Mouse (Mus musculus) cerebellum, postnatal 36 days (tissue): ENCODE measurements around the gene Mical2.
A peak's percentile ranks its signal among the peaks of the same experiment; 100 is the strongest.

Experiments used
- DNase-seq, 2 experiments: peaks; one replicate each; pipeline ENCODE4 v3.0.0; 2021 to 2022; ENCODE audit warnings: mixed read lengths in 2 of 2

Gene Mical2

DNA sequence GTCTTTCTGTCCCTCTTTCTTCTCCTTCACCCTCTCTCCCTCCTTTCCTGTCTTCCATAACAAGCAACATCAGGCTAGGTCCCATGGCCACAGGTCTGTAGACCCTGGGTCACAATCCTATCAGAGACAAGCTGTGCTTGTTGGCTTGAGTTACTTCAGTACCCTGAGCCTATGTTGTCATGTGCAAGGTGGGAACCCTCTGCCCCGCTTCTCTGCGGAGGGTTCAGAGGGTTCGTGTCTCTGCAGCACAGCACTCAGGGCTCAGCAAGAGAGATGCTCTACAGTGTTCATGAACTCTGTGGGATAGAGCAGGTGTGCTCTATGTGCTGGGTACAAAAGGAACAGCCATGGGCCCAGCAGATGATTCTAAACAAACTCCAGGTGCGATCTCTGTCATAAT is 16.0 kb upstream of the Mical2 start:
- DNase-seq = no peak

DNA sequence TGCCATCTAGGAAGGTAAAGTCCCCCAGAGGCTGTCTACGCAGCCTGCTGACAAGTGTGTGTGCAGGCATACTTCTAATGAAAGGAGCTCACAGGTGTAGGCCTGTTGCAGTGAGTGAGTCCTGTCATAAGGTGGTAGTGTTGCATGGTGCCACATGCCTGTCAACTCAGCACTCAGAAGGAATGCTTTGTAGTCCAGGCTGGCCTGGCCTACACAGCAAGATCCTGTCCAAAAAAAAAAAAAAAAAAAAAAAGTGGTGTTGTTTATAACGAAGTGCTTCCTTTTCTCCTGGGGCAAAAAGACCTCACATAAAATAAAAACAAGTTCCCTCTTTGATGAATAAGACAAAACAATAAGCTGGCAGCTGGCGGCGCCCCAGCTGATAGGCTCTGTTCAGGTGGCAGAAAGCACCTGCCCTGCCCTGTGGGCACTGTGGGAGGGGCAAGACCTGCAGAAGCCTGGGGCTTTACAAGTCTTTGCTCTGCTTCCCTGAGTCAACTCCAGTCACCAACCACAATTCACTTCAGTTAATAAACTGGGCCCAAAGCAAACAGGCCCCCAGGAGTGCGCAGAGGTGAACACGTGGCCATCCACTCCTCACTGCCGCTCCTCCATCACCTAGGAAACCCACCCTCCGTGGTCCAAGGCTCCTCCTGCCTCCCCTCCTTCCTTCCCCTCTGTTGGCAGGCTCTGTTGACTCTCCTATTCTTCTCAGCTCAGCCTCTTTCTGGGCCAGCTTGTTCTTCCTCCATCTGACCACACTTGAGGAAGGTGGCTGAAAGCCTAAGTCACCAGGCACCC is 12.5 kb upstream of the Mical2 start:
- peak; percentile 32 to 40 for DNase-seq

DNA sequence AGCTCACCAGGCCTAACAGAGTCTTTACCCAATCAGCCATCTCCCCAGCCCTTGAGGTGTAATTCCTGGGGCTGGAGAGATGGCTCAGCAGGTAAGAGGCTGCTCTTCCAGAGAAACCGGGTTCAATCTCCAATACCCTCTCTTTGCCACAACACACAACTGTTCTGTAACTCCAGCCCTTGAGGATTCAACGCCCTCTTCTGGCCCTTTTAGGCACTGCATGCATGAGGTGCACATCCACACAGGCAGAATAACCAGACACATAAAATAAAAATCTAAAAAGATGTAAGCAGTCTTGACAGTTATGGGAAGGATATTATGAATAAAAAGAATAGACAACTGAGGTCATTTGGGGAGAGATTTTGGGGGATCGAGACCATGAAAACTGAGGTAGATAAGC is 9.8 kb upstream of the Mical2 start:
- DNase-seq = no peak

DNA sequence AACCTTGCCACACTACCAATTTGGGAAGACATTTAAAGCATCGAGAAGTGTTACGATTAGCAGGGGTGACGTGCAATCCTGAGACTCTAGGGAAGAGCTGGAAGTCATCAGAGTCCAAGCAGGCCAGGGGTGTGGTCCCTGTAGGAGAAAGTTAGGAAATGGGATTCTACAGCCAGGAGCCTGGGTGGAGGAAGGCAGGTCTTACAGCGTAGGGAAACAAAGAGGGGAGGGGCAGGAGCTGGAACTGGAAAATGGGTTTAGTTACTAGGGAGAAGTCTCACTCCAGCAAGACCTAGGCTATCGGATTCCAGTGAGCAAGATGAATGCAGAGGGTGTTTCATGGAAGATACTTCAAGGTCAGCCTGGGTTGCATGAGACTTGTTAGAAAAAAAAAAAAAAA is 8.9 kb upstream of the Mical2 start:
- DNase-seq = no peak

DNA sequence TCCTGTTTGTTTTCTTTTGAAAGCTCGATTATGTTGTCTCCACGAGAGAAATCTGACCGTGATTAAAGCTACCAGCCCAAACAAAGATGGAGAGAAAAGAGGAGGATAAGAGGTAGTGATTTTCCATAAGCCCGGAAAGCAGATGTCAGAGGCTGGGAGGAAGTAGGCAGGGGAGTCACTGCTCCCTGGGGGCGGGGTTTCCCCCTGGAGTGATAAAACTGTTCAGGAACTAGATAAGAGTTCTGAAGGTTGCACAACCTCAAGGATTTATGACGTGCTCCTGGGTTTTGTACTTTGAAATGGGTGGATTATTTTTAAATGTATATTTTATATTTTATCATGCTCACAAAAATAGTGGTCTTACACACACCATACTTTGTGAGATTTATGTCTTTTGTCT is 8.4 kb upstream of the Mical2 start:
- DNase-seq = no peak

DNA sequence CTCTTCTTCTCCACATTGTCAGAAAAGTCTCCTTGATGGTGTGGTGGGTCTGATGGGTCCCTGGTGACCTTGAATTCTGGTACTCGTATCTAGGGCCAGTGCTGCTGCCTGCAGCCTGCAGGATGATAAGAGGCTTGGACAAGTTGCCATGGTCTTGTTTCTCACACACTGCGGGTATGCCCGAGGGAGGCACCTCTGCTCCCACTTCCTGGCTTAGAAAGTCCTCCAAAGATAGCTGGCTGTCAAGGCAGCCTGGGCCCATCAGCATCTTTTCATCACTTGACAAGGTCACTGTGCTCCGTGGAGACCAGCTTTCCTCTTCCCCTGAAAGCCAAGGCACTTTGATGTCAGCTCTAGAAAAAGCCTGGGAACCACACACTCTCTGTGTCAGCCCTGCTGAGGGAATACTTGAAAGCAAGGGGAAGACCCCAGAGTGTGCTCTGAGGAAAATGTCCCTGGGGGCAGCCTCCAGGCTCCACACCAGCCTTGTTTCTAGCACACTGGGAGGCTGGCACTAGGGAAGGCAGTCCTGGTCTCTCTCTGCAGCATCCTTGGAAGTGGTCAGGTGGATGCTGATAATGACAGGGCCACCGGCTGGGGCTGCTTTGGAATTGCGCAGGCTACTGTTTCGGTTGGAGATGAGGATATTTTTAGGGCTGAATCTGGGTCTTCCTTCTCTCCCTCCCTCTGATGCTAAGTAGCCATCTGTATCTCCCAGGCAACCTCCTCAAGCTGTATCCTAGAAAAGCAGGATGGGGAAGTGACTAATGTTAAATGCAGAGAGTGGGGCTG is 2.7 kb upstream of the Mical2 start:
- DNase-seq = peak; percentile 56 to 61

DNA sequence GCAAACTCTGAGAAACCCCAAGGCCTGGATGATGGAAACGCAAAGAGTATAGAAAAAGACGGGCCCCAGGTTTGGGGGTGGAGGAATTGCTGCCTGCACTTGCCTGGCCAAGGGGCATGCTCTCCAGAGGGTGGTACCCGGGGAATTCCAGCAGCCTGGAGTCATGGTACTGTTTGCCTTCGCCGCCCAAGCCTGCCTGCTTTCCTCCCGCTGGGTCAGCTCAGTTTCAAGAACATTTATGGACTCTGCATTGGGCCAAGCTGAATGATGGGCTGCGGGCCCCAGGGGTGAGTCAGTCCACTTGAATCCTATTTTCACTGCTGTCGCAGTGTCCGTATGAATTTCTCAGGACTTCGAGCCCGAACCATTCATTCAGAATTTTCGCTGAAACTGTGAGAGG is 802 bp upstream of the Mical2 start:
- DNase-seq = no peak

DNA sequence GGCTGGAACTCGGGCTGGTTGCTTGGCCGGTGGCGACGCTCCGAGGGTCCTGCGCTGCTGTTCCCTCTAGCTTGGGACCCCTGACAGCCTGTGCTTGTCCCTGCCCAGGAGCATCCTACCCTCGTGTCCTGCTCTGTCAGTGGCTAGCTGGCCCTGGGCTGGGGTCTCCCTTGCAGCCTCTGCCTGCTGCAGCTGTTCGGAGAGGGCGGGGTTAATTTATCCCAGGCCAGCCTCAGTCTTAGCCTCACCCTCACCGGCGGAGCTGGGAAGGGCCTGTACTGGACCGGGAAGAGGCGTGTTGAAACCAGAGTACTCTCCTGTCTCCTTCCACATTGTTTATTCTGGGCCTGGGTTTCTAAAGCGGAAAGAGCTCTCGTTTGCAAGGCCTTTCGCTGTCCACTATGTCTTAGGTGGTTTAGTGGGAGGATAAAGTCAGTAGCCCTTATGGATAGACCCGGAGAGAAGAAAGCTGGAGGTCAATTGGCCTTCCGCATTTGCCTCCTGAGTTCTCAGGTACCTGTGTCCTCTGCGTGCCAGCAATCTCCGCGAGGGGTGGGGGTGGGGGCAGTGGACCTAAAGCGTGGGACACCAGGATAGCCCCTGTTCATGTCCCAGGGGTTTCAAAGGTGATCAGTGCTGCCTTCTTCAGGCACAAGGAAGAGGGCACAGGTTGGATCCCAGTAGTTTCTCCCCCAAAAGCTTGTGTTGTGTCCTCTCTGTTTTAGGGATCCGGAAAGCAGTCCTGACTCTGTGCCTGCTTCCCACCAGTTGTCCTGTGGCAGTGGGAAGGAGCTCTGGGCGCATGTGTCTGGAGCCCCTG is 1.0 kb downstream of the Mical2 start:
- peak in 1 of 2 experiments; percentile 54 for DNase-seq

DNA sequence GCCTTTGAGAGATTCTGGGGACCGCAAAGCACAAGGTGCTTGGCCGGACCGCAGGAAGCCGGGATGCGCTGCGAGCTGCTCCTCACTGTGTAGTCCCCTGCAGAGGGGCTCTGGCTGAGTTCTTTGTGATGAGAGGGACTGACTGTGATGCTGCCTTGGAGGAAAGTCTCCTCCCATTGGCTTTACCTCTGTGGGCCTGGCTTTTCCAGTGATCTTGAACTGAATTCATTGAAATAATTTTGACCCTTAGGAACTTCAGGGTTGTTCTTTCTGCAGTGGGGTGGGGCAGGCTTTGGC is 1.6 kb downstream of the Mical2 start:
- DNase-seq = no peak

DNA sequence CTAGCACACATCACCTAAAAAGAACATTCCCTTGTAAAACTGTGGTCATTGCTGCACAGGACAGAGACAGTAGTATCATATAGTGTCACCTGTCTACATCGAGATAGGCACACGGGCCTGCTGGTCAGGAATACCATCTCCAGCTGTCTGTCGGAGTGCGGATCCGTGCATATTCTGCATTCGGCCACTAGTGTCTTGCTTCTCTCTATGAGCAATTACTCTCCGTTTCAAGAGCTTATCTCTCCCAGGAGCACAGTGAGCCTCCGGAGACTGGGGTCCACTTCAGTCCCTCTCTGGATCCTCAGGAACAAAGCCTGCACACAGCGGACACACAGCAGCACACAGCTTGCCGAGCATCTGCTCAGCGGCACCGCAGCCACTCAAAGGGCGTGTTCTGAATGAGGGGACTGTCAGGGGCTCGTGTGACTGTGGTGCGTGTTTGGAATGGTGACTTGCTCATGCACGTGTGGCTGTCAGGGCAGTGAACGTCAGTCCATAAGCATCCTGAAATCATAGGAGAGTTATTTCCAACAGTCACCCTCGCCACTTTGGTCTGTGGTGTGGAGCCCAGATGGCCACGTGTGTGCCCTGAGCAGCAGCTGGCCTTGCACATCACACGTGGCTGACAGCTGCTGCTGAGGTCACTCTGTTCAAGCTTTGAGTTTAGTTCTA is 3.3 kb downstream of the Mical2 start:
- DNase-seq = peak in 1 of 2 experiments; percentile 27

DNA sequence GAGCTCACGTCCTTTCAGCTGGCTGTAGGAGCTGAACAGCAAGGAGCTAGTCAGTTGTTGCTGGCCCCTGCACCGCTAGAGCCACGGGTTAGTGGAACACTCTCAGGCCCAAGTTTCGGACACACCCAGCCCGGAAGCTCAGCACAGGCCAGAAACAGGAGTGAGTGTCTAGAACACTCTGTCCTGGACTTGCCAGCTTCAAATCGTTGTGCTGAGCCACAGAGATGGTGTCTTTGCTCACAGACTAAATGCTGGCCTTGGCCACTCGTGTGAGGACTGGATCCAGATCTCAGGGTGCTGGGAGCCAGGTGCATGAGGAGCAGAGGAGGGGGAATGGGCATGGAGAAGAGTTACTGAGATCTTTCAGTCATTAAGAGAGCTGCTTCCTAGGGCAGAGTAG is 6.1 kb downstream of the Mical2 start:
- DNase-seq = peak in 1 of 2 experiments; percentile 46

DNA sequence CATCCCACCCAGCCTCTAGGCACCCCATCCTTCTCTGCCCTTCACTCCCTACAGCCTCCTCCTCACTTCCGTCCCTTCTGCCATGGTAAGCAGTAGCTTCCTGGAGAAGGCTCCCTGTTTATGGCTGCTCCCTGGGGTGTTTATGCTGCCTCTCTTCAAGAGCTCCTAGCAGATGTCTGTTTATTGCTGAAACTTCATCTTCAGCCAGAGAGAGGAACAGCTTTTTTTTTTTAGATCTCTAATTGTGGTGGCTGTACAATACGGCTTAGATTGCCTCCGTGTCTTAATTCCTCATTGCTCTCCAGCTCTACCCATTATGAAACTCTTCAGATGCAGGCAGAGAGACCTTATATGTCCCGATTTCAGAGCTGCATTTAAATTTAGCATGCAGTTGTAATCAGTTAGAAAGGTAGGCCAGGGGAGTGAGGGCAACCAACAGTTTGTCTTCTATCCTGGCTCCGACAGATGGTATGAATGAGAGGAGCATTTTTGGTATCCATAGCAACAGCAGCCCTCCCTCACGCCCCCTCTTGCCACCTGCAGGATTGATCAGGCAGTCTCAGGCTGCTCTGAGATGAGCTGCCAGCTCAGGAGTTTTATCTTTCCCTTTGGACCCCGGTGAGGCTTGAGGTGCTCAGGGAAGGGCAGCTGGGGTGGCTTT is 7.8 kb downstream of the Mical2 start:
- peak in 1 of 2 experiments; percentile 49 for DNase-seq

DNA sequence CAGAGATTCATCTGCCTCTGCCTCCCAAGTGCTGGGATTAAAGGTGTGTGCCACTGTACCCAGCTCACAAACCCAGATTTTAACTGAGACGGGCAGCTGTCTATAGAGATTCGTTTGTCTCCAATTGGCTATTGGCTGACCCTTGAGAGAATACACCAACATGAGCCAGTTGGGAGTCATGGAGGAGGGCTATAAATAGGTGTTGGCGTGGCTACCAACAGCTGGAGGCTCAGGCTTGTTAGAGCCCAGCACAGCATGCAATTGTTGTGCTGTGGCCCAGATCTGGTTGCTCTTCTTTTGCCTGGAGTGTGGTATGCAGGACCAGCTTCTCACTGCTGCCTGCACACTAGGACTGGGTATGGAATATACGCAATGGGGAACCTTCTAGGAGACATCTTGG is 8.8 kb downstream of the Mical2 start:
- no peak for DNase-seq

DNA sequence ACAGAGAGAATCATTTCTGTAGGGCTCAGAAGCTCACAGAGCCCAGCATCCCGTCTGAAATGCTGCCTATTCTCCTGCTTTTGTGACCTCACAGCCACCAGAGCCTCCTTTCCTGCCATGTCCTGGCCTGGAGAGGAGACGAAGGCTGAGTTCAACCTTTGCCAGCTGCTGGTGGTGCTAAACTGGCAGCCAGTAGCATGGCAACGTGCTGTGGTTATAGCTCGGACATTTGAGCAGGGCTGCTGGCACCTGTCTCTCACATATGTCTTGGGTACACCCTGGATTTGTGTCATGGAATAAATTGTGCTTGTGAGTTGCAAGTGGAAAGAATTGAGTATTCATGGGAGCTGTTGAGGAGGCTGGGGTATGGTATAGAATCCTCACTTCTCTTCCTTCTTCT is 9.8 kb downstream of the Mical2 start:
- DNase-seq = peak in 1 of 2 experiments; percentile 24

DNA sequence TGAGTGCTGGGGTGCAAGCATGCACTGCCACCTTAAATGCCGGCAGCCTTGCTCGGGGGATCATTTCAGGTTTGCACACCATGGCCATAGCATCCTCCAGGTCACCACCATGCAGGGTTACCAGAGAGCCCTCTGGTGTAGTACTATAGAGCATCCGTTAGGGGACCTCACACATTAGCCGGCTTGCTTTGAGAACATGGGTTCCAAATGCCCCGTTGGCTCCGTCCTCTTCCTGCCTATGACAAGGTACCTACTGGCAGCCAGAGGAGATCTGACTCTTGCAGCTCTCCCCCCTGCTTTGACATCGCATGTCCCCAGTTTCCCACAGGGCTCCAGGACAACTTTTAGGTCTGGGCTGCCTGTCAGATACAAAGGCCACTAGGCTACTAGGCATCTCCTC is 11.6 kb downstream of the Mical2 start:
- peak in 1 of 2 experiments; percentile 17 for DNase-seq

DNA sequence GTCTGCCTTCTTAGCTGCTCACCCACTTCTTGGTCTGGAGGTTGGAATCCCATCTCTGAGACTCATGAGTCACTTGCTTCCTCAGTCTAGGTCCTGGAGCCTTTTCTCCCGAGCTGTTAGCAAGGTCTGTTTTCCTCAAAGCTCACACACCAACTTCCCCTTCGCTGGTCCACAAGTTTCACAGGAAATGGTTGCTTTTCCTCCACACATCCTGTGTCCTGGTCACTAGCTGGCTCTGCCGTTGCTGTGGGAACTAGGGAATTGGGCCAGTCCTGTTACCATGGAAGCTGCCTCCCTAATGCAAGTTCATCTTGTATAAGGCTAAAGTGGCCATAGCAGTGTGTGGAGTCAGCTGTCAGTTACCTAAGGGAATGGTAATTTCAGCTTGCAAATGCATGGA is 12.2 kb downstream of the Mical2 start:
- DNase-seq = no peak

DNA sequence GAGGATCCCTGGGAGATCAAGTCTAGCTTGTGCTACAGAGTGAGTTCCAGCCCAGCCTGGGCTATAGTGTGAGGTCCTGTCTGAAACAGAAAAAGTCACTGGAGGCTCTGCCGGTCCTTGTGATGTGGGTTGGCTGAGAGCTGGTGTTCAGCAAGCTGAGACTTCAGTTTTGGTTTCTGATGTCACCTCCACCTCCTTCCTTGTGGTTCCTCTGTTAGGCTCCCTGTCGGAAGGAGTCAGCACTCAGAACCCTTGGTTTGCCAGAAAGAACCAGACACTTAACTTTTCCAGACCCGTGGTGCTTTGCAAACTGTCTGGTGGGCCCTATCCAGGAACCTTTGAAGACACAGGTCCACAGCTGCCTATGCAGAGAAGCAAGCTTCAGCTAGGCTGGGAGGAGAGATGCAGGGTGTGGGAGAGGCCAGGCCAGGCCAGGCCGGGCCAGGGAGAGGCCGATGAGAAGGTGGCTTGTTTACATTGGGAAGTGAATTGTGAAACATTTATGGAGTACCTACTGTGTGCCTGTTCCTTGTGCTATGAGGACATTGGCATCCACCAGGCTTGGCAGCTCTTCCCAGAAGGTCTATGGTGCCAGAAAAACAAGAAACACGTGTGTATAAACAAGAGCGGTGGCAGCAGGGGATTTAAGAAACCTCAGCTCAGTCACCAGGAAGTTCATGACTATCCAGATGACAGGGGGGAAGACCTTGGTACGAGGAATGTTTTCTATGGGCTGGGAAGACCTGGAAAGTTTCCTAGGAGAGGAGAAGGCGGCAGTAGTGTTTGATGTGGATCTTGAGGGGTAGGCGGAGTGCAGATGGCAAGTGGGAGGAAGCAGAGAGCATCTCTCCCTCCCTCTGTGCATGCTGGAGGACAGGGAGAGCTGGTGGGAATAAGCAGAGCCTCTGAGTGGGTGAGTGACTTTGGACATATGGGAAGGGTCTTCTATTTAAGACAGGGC is 13.4 kb downstream of the Mical2 start:
- DNase-seq = peak; percentile 41 to 54

DNA sequence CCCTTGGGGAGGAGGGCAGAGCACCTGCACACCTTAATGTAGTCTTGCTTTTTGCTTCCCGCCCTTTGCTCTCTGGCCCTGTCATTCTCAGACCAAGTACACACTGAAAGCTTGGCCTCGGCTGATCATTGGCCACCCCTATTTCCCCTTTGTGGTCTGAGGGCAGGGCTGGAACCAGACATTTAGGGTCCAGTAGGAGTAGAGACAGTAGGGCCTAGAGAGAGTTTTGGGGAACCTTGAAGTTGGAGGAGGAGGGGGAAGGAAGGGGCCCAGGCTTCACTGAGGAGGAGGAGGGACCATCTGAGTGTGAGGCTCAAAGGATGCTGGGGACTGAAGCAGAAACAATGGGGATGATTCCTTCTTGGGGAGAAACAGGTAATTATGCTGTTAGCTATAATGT is 15.1 kb downstream of the Mical2 start:
- DNase-seq = no peak

DNA sequence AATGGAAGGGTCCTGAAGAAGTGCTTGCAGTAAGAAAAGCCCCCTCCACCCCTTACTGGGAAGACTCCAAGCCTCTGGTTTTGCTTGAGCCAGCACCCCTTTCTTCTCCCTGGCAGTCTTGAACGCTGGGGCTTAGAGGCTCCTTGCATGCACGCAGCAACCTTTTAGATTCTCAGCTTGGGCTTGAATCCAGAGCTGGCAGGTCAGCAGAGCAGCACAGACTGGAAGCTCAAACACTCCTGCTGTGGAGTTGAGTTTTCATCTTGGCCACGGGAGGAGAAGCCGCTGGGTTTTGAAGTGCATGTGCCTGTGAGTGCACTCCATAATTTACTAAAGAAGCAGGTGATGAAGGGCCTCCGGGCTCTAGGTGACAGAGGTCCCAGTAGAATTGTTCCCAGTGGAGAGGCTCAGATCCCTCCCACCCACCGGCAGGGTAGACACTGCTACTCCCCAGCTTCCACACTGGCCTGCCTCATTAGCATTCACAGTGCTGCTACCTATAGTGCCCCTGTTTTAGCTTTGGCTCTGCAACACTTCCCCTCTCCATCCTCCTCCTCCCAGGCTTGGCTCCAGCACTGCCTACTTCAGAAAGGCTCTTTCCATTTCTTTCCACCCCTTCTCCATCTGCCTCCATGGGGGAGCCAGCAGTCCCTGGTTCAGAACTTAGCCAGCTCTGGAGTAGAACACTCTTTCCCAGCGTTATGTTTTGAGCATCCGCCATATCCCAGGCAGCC is 15.7 kb downstream of the Mical2 start:
- DNase-seq = peak; percentile 55 to 65

DNA sequence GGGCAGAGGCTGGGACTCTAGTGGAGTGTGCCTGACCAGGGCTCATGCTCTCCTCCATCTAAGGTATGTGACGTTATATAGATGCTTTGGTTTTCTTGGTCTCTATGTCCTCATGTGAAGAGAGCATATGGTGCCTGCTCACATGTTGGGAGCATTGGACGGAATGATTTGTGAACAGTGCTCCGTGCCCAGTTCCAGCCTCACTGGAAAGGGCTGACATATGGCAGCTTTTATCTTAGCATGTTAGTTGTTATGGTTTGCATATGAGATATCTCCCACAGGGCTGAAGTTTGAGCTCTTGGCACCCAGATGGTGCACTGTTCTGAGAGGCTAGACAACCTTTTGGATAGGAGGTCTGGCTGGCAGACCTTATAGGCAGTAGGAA is 16.3 kb downstream of the Mical2 start:
- DNase-seq = peak; percentile 57 to 65
